Mouse (Mus musculus) liver, adult 2 months (tissue): Measurements from ENCODE around the gene Map4. TPM values are rescaled to one million over a fixed set of nuclear protein-coding genes. Genes with fewer than 3 reads are reported as not detected.

Experiments used
- DNase-seq: peaks from one replicate; pipeline ENCODE4 v3.0.0-alpha.2; 2011; ENCODE audit warnings: low read depth, low spot score; ENCODE audit errors: extremely low read depth
- H3K27ac ChIP-seq: fragments of 200-500 bp; replicated peaks from 2 replicates; pipeline ENCODE4 v1.5.1; 2012; ENCODE audit warnings: low read depth, mild to moderate bottlenecking, control low read depth, inconsistent platforms, low read length; ENCODE audit not compliant: insufficient read depth
- H3K27me3 ChIP-seq: fragments of 200-500 bp; 2 replicates; pipeline ENCODE4 v1.6.1; 2012; ENCODE audit warnings: mild to moderate bottlenecking, moderate library complexity, low read length, inconsistent platforms; ENCODE audit not compliant: control insufficient read depth, insufficient read depth
- H3K36me3 ChIP-seq: fragments of 200-500 bp; 2 replicates; pipeline ENCODE4 v1.6.1; 2012; ENCODE audit warnings: low read length, inconsistent platforms; ENCODE audit not compliant: control insufficient read depth, insufficient read depth
- H3K4me1 ChIP-seq: fragments of 200-500 bp; 2 replicates; pipeline ENCODE4 v1.6.1; 2011; ENCODE audit warnings: low read length; ENCODE audit not compliant: control insufficient read depth, insufficient read depth
- H3K4me3 ChIP-seq: fragments of 200-500 bp; 2 replicates; pipeline ENCODE4 v1.5.1; 2011; ENCODE audit warnings: low read depth, mild to moderate bottlenecking, control low read depth, low read length, moderate library complexity; ENCODE audit not compliant: insufficient read depth
- H3K79me2 ChIP-seq: fragments of 200-500 bp; 2 replicates; pipeline ENCODE4 v1.6.1; 2012; ENCODE audit warnings: inconsistent platforms, mild to moderate bottlenecking, low read length, moderate library complexity; ENCODE audit not compliant: control insufficient read depth, insufficient read depth
- H3K9ac ChIP-seq: fragments of 200-500 bp; 2 replicates; pipeline ENCODE4 v1.6.1; 2012; ENCODE audit warnings: low read depth, mild to moderate bottlenecking, control low read depth, inconsistent platforms, low read length
- CTCF ChIP-seq: fragments of 200-500 bp; IDR thresholded peaks from 2 replicates; pipeline ENCODE4 v1.5.1; 2011; ENCODE audit warnings: low read depth, low read length, control low read depth
- POLR2A ChIP-seq: fragments of 200-500 bp; IDR thresholded peaks from 2 replicates; pipeline ENCODE4 v1.6.1; 2011; ENCODE audit warnings: low read length, control low read depth; ENCODE audit not compliant: insufficient read depth; ENCODE audit errors: extremely low read depth
- WGBS: fragments of 180-500 bp; shearing (Covaris S2); methylation state at CpG from one replicate; pipeline ENCODE4 v1.1.7; 2018; 5-methylcytosine and 5-hydroxymethylcytosine counted together
- polyA plus RNA-seq: library from polyadenylated mRNA; depleted of rRNA; stranded (reverse); fragments of >200 nt; gene quantifications from 2 replicates; pipeline ENCODE4 v1.2.3, GENCODE M21; 2012
- total RNA-seq: library from RNA; depleted of rRNA; stranded (reverse); fragments of >200 nt; gene quantifications from 2 replicates; pipeline ENCODE4 v1.2.3, GENCODE M21; 2014

The Map4 gene
- total and polyA plus RNA-seq, 2 experiments, result 16.8 to 50.9 TPM

DNA sequence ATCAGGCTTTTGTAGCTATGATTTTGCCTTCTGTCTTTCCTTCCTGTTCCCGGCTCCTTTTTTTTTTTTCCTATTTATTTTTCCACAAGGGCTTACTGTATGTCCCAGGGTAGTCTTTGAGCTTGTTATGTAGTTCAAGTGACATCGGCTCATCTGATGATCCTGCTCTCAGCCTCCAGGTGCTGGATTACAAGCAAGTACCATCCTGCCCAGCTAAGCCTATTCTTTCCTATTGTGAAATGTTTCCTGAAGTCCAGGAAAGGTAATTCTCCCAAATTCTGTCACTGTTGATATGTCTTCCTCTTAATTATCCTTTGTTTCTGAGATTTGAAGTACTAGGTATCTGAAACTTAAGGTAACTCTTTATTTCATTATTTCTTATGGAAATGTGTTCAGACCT is 13.5 kb downstream of the Map4 start:
- Histone ChIP-seq H3K4me3 (no peak overlapping the region), H3K27me3 (no peaks in the 10 kb centered on the region), H3K4me1 (peaks cover 4% of the 10 kb centered on the region; the same call in 1 of the 2 replicates), H3K79me2 (peaks cover 12% of the 10 kb centered on the region; the same call in 1 of the 2 replicates), H3K9ac (no peak overlapping the region), H3K27ac (no peak overlapping the region), H3K36me3 (no peaks in the 10 kb centered on the region)
- WGBS, result 73% methylated on average over 2 of the region's 2 CpGs
- no peak for TF ChIP-seq POLR2A
- no peak for TF ChIP-seq CTCF
- DNase-seq, result no peak

DNA sequence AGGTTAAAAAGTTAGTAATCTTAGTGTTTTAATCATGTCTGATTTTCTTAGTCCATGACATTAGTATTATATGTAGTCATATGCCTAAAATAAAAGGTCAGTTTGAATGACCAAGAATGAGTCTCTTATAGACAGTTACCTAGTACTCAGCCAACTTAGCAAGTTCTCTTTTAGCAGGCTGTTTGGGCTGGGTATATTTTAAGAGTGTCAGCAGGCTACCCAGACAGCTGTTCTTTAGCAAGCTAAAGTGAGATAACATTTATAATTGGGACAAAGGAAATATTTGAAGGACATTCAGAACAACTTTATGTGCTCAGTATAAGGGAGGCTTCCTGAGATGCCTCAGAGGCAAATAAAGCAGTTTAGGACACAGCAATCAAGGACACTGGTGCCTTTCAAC is 17.3 kb downstream of the Map4 start:
- Histone ChIP-seq H3K27me3 (no peaks in the 10 kb centered on the region), H3K79me2 (peaks cover 2% of the 10 kb centered on the region; the same call in 1 of the 2 replicates), H3K9ac (no peak overlapping the region), H3K27ac (no peak overlapping the region), H3K4me1 (peaks cover 2% of the 10 kb centered on the region; the same call in 1 of the 2 replicates), H3K36me3 (no peaks in the 10 kb centered on the region; the same call in 1 of the 2 replicates), H3K4me3 (no peak overlapping the region)
- no peak for DNase-seq
- TF ChIP-seq POLR2A (no peak), CTCF (no peak)

DNA sequence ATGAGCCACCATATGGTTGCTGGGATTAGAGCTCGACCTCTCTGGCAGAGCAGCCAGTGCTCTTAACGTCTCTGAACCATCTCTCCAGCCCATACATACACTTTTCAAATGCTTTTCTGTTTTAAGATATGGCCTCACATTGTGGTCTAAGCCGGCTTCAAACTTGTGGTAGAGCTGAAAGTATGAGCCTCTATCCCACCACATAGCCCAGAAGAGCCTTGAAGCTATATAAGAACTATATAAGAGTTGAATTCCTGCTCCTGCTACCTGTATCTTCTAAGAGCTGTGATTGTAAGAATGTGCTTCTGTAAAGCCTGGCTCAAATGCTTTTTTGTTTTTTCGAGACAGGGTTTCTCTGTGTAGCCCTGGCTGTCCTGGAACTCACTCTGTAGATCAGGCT is 18.5 kb downstream of the Map4 start:
- DNase-seq, result no peak
- H3K9ac ChIP-seq, result no peak overlapping the region
- no peak overlapping the region for H3K4me3 ChIP-seq
- no peaks in the 10 kb centered on the region; the same call in 1 of the 2 replicates for H3K36me3 ChIP-seq
- WGBS, result 97% methylated on average over 4 of the region's 4 CpGs
- H3K4me1 ChIP-seq, result peaks cover 2% of the 10 kb centered on the region; the same call in 1 of the 2 replicates
- no peak for TF ChIP-seq POLR2A
- TF ChIP-seq CTCF, result no peak
- H3K27ac ChIP-seq, result no peak overlapping the region
- H3K79me2 ChIP-seq, result peaks cover 6% of the 10 kb centered on the region; the same call in 1 of the 2 replicates
- H3K27me3 ChIP-seq, result no peaks in the 10 kb centered on the region

DNA sequence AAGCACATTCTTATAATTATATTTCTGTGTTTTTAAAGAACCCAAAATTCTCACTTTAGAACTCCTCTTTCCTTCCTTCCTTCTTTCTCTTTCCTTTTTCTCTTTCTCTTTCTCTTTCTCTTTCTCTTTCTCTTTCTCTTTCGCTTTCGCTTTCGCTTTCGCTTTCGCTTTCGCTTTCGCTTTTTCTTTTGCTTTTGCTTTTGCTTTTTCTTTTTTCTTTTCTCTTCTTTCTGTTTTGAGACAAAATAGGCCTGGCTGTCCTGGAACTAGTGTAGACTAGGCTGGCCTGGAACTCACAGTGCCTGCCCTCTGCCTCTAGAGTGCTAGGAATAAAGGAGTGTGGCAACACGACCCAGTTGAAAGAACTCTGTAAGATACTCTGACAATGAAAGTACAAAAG is 22.3 kb downstream of the Map4 start:
- TF ChIP-seq CTCF (no peak), POLR2A (no peak)
- WGBS, result 91% methylated on average over 8 of the region's 8 CpGs
- peaks cover 9% of the 10 kb centered on the region; the same call in 1 of the 2 replicates for H3K79me2 ChIP-seq

DNA sequence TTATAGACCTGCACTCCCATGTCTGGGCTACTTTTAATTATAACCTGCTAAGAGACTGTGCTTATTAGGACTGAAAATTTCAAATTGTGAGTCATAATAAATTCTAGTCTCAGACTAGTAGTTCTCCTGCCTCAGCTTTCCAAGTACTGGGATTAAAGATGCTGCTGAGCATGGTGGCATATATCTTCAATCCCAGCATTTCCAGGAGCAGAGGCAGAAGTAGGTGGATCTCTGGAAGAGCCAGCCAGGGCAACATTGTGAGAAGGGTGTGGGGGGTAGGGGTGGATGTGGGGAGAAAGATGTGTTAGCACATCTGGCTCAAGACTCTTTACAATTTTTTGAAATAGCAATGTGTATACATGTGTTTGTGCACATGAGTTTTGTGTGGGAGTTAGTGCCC is 23.4 kb downstream of the Map4 start:
- H3K4me1 ChIP-seq, result peaks cover 3% of the 10 kb centered on the region
- no peak overlapping the region for H3K4me3 ChIP-seq
- H3K36me3 ChIP-seq, result no peaks in the 10 kb centered on the region; the same call in 1 of the 2 replicates
- TF ChIP-seq CTCF (no peak), POLR2A (no peak)
- H3K79me2 ChIP-seq, result peaks cover 9% of the 10 kb centered on the region; the same call in 1 of the 2 replicates
- no peak for DNase-seq
- no peak overlapping the region for H3K27ac ChIP-seq
- no peaks in the 10 kb centered on the region for H3K27me3 ChIP-seq
- H3K9ac ChIP-seq, result no peak overlapping the region

More for the DNA sequence above, 22.3 kb downstream of the Map4 start:
- H3K27ac ChIP-seq, result no peak overlapping the region
- H3K27me3 ChIP-seq, result no peaks in the 10 kb centered on the region
- no peak overlapping the region for H3K4me3 ChIP-seq
- peaks cover 2% of the 10 kb centered on the region; the same call in 1 of the 2 replicates for H3K4me1 ChIP-seq
- no peaks in the 10 kb centered on the region; the same call in 1 of the 2 replicates for H3K36me3 ChIP-seq
- DNase-seq, result no peak
- no peak overlapping the region for H3K9ac ChIP-seq

DNA sequence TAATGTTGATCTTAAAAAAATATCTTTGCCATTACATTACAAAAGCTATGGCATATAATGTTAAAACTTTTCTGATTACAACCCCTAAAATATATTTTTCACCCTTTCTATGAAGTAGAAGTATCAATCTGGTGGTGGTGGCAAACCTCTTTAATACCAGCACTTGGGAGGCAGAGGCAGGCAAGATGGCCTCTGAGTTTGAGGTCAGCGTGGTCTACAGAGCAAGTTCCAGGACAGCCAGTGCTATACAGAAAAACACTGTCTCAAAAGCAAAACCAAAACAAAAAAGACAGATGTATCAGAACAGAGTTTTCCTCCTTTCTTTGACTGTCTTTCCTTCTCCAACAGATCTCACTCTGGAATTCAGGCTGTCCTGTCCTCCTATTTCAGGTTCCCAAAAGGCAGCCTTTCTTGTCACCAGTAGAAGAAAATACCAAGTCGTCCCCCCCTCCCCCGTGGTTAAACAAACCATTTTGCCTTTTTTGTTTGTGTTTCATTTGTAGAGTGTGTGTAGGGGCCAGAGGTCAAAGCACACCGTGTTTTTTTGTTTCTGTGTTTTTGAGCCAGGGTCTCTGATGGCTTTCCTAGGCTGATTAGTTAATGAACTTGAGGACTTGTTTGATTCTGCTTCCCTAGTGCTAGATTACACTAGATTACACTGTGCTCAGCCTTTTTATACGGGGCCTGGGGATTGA is 28.3 kb downstream of the Map4 start:
- DNase-seq, result peak; percentile 80
- no peak overlapping the region for H3K4me3 ChIP-seq
- TF ChIP-seq POLR2A (no peak), CTCF (no peak)
- 13% methylated on average over 5 of the region's 5 CpGs for WGBS
- H3K79me2 ChIP-seq, result peaks cover 6% of the 10 kb centered on the region; the same call in 1 of the 2 replicates
- H3K9ac ChIP-seq, result no peak overlapping the region
- peaks cover 4% of the 10 kb centered on the region for H3K4me1 ChIP-seq
- H3K36me3 ChIP-seq, result no peaks in the 10 kb centered on the region
- H3K27me3 ChIP-seq, result no peaks in the 10 kb centered on the region
- H3K27ac ChIP-seq, result peak overlapping the region; percentile 67
